In the genomic region with DNA sequence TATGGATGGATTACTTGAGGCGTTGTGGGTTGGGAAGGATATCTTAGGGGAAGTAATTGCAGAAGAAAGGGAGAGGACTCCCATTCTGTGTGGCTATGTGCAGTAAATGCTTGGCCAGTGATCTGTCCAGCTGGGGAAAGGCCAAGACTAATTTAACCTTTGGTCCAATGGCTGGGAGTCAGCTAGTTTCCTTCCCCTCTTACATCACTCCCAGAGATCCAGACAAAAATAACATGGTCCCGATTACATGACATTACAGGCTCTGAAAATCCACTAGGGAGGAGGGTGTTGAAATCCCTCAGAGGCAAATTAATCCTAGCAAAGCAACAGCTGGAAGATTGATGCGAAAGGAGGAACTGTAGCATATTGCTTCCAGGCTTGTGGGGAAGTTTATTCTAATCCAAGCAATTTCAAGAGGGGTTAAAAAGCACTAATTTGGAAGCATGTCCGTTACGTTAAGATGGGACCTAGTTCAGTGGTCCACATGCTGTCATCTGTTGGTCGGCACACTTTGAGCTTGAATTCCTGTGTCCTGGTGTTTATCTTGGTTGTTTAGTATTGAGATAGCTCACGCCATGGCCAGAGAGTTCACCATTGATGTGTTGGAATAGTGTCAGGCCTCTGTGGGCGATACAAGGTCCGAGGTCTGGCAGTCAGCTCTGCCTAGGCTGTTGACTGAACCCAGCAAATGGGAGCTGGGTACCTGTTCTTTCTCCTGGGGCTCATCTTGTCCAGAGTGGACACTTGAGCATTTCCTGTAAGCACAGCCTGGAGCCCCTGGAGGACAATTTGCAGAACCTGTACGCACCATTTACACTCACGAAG, we compare ENCODE assay signal across 9 mouse cellular contexts.
DNase-seq lines count a peak whose midpoint lies in the region; ATAC-seq and TF ChIP-seq lines count a peak whose summit lies in the region.
"Had no signal": no experiment of that assay in that cellular context is flagged by ENCODE, and none has a peak within 500 bp of the region (broad histone marks: within the 10 kb centered on the region; RNA-seq: fewer than 3 reads in every experiment).

No protein-coding gene starts in this region.

- H3K27me3 ChIP-seq in embryonic facial prominence, embryonic 14.5 days (replicated peaks; ENCODE audit: control insufficient read depth, insufficient read depth, low read length), result no peaks in the 10 kb centered on the region
- no peaks in the 10 kb centered on the region for H3K27me3 ChIP-seq in embryonic facial prominence, embryonic 10.5 days (replicated peaks; ENCODE audit: low read depth, poor library complexity, severe bottlenecking)
- H3K27me3 ChIP-seq in lung, embryonic 16.5 days (ENCODE audit: control insufficient read depth, insufficient read depth, low read depth, low read length), result no peaks in the 10 kb centered on the region
- H3K27me3 ChIP-seq in cerebellum, adult 2 months (ENCODE audit: control insufficient read depth, insufficient read depth, low read length), result no peaks in the 10 kb centered on the region
- H3K27me3 ChIP-seq: liver, embryonic 13.5 days had no signal

- intact Hi-C loops in heart, postnatal 36 days (cut with DNase I), result loop anchor here (10.0 kb wide), 1 partner anchor 103 kb away; the partner anchor contains the start of gene Aldh1a2

- 0 out of 2 replicates have a peak, but pooled peaks have one; percentile 15 for ATAC-seq in embryonic facial prominence, embryonic 14.5 days (ENCODE audit: low read depth)
- peak; percentile 68 for ATAC-seq in lung, embryonic 16.5 days (ENCODE audit: low read depth)
- no peak for ATAC-seq in erythroblast, adult 5-6 weeks (replicated peaks; ENCODE audit: low FRiP score, poor library complexity, severe bottlenecking)
- no peak for ATAC-seq in cerebellum, adult (ENCODE audit: insufficient number of reproducible peaks, low FRiP score, low TSS enrichment)

- no peak overlapping the region for H3K27ac ChIP-seq in embryonic facial prominence, embryonic 14.5 days (replicated peaks; ENCODE audit: low read depth, low read length)
- no peak overlapping the region for H3K27ac ChIP-seq in embryonic facial prominence, embryonic 10.5 days (replicated peaks)
- peak overlapping the region; percentile 55 for H3K27ac ChIP-seq in brown adipose tissue, adult 24 weeks (replicated peaks; ENCODE audit: low read depth, low read length)
- no peak overlapping the region for H3K27ac ChIP-seq in lung, embryonic 16.5 days (ENCODE audit: low read length)
- H3K27ac ChIP-seq in cerebellum, adult 2 months (ENCODE audit: insufficient read depth, low read length), result no peak overlapping the region
- H3K27ac ChIP-seq: liver, embryonic 13.5 days had no signal

- H3K9me3 ChIP-seq in embryonic facial prominence, embryonic 14.5 days (ENCODE audit: control insufficient read depth, low read length), result no peaks in the 10 kb centered on the region
- no peaks in the 10 kb centered on the region for H3K9me3 ChIP-seq in embryonic facial prominence, embryonic 10.5 days
- H3K9me3 ChIP-seq in lung, embryonic 16.5 days (ENCODE audit: control insufficient read depth, low read length), result no peaks in the 10 kb centered on the region
- H3K9me3 ChIP-seq: liver, embryonic 13.5 days had no signal

- H3K4me2 ChIP-seq in embryonic facial prominence, embryonic 14.5 days (ENCODE audit: low read depth, low read length), result no peak overlapping the region
- no peak overlapping the region for H3K4me2 ChIP-seq in lung, embryonic 16.5 days (ENCODE audit: low read depth, low read length)
- H3K4me2 ChIP-seq: liver, embryonic 13.5 days had no signal

- no peak overlapping the region for H3K9ac ChIP-seq in embryonic facial prominence, embryonic 14.5 days (ENCODE audit: low read depth, low read length)
- no peak overlapping the region for H3K9ac ChIP-seq in lung, embryonic 16.5 days (ENCODE audit: low read length)
- H3K9ac ChIP-seq: liver, embryonic 13.5 days had no signal

- 0 out of 2 replicates have a peak, but pooled peaks cover 7% of the 10 kb centered on the region for H3K4me1 ChIP-seq in embryonic facial prominence, embryonic 14.5 days (ENCODE audit: control insufficient read depth, insufficient read depth, low read length)
- H3K4me1 ChIP-seq in embryonic facial prominence, embryonic 10.5 days, result peaks cover 16% of the 10 kb centered on the region
- H3K4me1 ChIP-seq in brown adipose tissue, adult 24 weeks (ENCODE audit: control insufficient read depth, insufficient read depth, insufficient read length, low read length), result peaks cover 22% of the 10 kb centered on the region
- H3K4me1 ChIP-seq in lung, embryonic 16.5 days (replicated peaks; ENCODE audit: control insufficient read depth, insufficient read depth, low read length), result peaks cover 7% of the 10 kb centered on the region
- no peaks in the 10 kb centered on the region for H3K4me1 ChIP-seq in cerebellum, adult 2 months (ENCODE audit: control insufficient read depth, insufficient read depth, low read length)
- H3K4me1 ChIP-seq: liver, embryonic 13.5 days had no signal

- no peak for TF ChIP-seq POLR2A in cerebellum, adult 2 months (IDR thresholded peaks at IDR 0.05; ENCODE audit: borderline replicate concordance, insufficient read depth, low read length)

- peak; percentile 66 for DNase-seq in embryonic facial prominence, embryonic 14.5 days (ENCODE audit: low spot score)
- no peak for DNase-seq in embryonic facial prominence, embryonic 10.5 days (ENCODE audit: low spot score)
- peak; percentile 77 to 78 for DNase-seq in heart, postnatal 36 days
- no peak for DNase-seq in cerebellum, adult 2 months
- DNase-seq: liver, embryonic 13.5 days had no signal

- no peak overlapping the region for H3K4me3 ChIP-seq in embryonic facial prominence, embryonic 14.5 days (ENCODE audit: low read depth, low read length)
- H3K4me3 ChIP-seq in embryonic facial prominence, embryonic 10.5 days, result no peak overlapping the region
- no peak overlapping the region for H3K4me3 ChIP-seq in brown adipose tissue, adult 24 weeks (ENCODE audit: insufficient read depth, low read depth, low read length)
- H3K4me3 ChIP-seq in lung, embryonic 16.5 days (ENCODE audit: low read length), result no peak overlapping the region
- no peak overlapping the region for H3K4me3 ChIP-seq in cerebellum, adult 2 months (replicated peaks; ENCODE audit: insufficient read depth, low read depth, low read length)
- H3K4me3 ChIP-seq: liver, embryonic 13.5 days had no signal

- TF ChIP-seq CTCF in cerebellum, adult 2 months (IDR thresholded peaks at IDR 0.05; ENCODE audit: borderline replicate concordance, insufficient read depth, low read depth, low read length), result no peak

- WGBS in embryonic facial prominence, embryonic 14.5 days, result 56% methylated on average over 11 of the region's 11 CpGs
- WGBS in embryonic facial prominence, embryonic 10.5 days, result 81% methylated on average over 11 of the region's 11 CpGs
- WGBS in lung, embryonic 16.5 days, result 59% methylated on average over 11 of the region's 11 CpGs
- 81% methylated on average over 11 of the region's 11 CpGs for WGBS in cerebellum, adult 2 months

- H3K36me3 ChIP-seq in embryonic facial prominence, embryonic 14.5 days (ENCODE audit: control insufficient read depth, insufficient read depth, low read length), result no peaks in the 10 kb centered on the region
- H3K36me3 ChIP-seq in embryonic facial prominence, embryonic 10.5 days (replicated peaks), result no peaks in the 10 kb centered on the region
- H3K36me3 ChIP-seq in lung, embryonic 16.5 days (ENCODE audit: control insufficient read depth, insufficient read depth, low read length), result no peaks in the 10 kb centered on the region
- H3K36me3 ChIP-seq: liver, embryonic 13.5 days had no signal

Comparison
In these comparisons a context has a peak if more than half of its experiments do, and no peak if none do; other contexts are left out.
1. DNase-seq: peak in embryonic facial prominence, embryonic 14.5 days (single experiment) and heart, postnatal 36 days (2 of 2); none in embryonic facial prominence, embryonic 10.5 days (single experiment) and cerebellum, adult 2 months (0 of 2).
2. ATAC-seq: peak in embryonic facial prominence, embryonic 14.5 days (single experiment) and lung, embryonic 16.5 days (single experiment); none in erythroblast, adult 5-6 weeks (single experiment) and cerebellum, adult (single experiment).